Mouse (Mus musculus) thymus, postnatal 0 days (tissue): ENCODE data around the gene Syngr1. TPM values are rescaled to one million over a fixed set of nuclear protein-coding genes. Genes with fewer than 3 reads are reported as not detected.

Experiments used
- DNase-seq: peaks from one replicate; pipeline ENCODE4 v3.0.0-alpha.2; 2015; ENCODE audit warnings: low spot score
- polyA plus RNA-seq: library from polyadenylated mRNA; unstranded; fragments of >200 nt; fragmentation: Nextera tagmentation; extraction: Ambion mirVana; gene quantifications from 2 replicates; pipeline ENCODE4 v1.2.1, GENCODE M21; 2015

Gene Syngr1
- polyA plus RNA-seq, 1 experiment from 2014 or later = 74.1 TPM

DNA sequence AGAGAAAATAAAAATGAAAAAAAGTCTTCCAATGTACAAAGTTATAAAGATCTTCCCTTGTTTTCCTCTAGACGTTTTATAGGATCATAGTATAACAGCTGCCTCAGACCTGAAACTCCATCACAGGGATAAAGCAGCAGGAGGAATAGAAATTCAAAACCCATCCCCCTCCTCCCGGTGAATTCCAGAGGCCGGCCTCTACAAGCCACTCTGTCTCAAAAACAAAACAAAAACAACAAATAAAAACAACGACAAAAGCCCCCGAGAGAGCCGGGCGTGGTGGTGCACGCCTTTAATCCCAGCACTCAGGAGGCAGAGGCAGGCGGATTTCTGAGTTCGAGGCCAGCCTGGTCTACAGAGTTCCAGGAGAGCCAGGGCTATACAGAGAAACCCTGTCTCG lies 979 bp upstream of the Syngr1 start:
- no peak for DNase-seq

DNA sequence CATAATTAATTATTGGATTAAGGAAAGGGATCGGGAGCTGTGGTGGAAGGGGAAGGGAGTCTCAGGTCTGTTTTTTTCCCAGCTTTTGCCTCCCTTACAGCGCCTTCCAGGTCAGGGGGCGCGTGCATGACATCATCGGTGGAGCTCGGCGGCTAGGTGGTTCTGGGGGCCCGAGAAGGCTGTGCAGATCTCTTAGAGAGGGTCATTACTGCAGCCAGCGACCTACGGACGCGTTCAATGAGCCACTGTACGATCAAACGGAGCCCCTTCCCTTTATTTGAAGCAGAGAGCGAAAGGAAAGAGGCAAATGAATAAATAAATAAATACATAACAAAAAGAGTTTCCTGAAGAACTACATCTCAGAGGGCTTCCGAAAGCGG lies 403 bp upstream of the Syngr1 start:
- DNase-seq = peak; percentile 35

DNA sequence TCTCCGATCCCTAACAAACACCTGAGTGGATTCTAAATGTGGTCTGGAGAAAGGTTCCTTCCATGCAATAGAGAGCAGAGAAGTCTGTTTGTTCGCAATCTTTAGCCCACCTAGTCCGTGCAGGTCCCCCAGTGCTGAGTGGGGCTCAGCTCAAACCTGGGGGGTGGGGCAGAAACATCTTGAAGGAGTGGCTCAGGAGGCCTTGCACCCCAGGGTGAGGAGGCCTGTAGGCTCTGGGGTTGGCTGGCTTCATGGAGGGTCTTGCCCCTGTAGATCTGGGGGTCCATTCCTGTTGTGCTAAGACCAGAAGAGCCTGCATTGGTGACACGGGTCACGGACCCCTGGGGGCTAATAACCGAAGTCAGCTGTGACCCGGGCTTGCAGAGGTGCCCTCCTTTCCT lies 907 bp downstream of the Syngr1 start:
- no peak for DNase-seq

DNA sequence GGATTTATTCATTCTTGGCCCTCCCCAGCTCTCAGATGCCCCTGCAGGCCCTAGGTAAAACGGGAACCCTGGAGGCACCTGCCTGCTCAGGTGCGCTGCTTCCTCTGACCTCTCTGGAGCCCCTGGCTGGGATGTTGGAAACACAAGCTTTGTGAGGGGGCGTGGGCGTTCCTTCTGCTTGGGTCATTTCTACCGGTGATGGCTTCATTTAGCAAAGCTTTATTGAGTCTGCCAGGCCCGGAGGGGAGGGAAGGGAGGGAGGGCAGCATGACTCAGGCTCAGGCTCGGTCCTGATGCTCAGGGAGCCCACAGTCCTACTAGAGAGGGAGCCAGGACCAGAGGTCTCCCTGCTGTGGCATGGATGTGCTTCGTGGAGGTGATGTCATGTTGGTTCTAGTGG lies 1.5 kb downstream of the Syngr1 start:
- DNase-seq = no peak

DNA sequence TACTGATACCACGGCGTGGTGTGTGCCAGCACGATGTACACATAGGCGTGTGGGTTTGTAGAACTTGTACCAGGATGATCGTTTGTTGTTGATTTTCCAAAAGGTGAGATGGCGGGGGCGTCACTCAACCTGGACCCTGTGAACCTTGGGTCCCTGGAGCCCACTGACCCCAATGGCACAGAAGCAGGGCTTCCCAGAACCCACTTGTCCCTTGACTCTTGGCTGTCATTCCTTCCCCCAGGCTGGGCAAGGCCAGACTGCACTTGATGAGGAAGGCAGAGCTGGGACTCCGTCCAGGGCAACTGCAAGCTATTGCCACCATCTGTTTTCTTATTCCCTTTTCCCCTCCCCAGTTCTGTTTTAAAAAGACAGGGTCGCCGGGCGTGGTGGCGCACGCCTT lies 3.1 kb downstream of the Syngr1 start:
- DNase-seq = no peak

- no peak for DNase-seq
These were observed 4.5 kb downstream of the Syngr1 start for GRCm38 (mm10) chr15:80095596-80095995.

- no peak for DNase-seq
These were observed 5.3 kb downstream of the Syngr1 start for GRCm38 (mm10) chr15:80096406-80096805.

GRCm38 (mm10) chr15:80096946-80097881 lies 6.1 kb downstream of the Syngr1 start:
- DNase-seq = peak; percentile 80

DNA sequence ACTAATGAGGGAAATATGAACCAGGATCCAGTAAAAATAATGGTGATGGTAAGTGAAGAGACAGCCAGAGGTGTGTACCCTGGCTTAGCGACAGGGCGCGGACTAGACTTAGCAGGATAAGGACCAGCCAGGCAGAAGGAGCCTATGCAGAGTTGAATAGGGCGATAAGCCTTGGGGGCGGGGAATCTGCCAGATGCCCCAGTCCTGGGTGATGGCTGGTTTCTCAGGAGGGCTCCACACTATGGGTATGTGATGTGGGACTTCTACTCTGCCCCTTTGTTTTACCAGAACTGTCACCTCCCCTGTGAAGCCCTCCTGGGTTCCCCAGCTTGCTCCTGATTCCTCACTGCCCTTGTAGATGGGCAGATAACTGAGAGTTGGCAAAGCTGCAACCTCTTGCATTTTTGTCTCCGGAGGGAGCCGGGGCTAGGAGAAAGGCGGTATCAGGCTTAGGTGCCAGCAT lies 6.9 kb downstream of the Syngr1 start:
- no peak for DNase-seq

- no peak for DNase-seq
These were observed 7.7 kb downstream of the Syngr1 start for GRCm38 (mm10) chr15:80098809-80099208.

DNA sequence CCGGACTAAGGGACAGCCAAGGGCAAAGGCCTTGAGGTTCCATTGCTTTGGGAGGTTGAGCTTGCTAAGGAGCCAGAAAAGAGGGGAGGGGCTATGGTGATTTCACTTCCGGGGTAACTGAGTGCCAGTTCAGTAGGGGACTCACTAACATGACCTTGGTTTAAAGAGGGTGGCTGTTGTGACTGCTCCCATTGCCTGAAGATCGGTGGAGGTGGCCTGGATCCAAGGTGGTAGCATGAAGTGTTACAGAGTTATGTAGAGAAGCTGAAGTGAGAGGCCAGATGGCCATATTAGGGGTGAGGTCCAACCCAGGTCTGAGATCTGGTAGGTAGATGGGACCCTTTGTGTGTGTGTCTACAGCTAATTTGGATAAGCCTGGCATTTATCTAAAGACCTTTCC lies 8.3 kb downstream of the Syngr1 start:
- no peak for DNase-seq

DNA sequence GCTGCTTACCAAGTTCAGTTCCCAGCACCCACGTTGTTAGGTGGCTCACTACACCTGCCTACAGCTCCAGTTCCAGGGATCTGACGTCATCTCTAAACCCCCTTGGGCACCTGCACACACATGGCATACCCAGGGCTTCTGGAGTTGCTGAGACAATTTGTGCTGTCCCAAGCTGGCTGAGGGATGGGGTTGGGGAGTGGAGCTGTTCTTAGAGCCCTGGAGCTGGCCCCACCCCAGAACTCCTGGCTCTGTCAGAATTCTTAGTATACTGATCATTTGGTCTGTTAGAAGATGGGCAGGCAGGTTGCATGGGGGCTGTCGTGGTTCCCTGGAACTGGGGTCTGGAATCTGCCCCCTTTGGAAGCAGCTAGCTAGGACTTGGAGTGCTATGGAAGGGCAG lies 9.1 kb downstream of the Syngr1 start:
- no peak for DNase-seq

GRCm38 (mm10) chr15:80100871-80101270 lies 9.7 kb downstream of the Syngr1 start:
- DNase-seq = no peak

DNA sequence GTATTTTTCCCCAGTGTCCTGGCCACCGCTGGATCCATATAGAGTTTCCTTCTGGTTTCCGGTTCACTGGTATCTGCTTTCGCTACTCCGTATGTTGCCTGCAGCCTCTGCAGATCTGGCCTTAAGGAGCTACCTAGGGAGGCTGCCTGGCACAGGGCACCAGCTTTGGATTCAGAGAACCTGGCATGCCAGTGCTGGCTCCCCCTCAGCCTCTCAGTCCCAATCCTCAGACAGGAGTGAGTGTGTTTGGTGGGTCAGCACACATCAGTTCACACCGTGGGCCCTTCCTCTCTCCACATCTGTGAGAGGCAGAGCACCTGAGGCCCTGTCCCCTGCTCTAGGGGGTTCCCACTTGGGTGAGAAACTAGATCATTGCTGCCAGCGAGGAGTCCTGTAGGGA lies 10.4 kb downstream of the Syngr1 start:
- no peak for DNase-seq

GRCm38 (mm10) chr15:80102495-80102894 lies 11.4 kb downstream of the Syngr1 start:
- no peak for DNase-seq

GRCm38 (mm10) chr15:80105490-80106410 lies 14.6 kb downstream of the Syngr1 start:
- no peak for DNase-seq

DNA sequence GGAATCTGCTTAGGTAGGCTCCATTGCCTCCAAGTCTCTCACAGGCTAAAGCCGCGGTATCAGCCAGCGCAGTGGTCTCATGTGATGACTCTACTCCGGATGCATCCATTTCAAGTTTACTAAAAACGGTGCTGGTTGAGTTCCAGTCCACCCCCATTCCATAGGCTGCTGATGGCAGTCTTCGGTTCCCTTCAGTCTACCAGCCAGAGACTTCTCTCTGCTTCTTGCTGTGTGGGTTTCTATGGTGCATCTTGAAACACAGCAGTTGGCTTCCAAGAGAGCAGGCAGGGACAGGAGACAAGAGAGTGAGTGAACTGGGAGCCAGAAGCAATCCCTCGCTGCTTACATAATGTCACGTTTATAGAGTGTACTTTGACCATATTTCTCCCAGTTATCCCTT lies 16.0 kb downstream of the Syngr1 start:
- DNase-seq = no peak

- no peak for DNase-seq
These were observed 16.4 kb downstream of the Syngr1 start for GRCm38 (mm10) chr15:80107575-80107974.

DNA sequence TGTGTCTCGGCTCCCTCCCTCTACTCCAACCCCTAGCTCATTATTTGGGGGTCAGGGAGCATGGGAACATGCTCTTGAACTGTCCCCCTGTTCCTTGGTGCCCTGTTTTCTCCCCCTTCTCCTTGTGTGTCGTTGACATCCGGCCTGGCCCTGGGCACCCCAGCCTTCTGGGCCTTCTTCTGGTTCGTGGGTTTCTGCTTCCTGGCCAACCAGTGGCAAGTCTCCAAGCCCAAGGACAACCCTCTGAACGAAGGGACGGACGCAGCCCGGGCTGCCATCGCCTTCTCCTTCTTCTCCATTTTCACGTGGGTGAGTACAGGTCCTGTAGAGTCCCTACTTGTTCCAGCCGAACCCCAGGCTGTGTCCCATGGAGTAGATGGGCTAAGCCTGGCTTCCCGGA lies 20.3 kb downstream of the Syngr1 start:
- DNase-seq = no peak

DNA sequence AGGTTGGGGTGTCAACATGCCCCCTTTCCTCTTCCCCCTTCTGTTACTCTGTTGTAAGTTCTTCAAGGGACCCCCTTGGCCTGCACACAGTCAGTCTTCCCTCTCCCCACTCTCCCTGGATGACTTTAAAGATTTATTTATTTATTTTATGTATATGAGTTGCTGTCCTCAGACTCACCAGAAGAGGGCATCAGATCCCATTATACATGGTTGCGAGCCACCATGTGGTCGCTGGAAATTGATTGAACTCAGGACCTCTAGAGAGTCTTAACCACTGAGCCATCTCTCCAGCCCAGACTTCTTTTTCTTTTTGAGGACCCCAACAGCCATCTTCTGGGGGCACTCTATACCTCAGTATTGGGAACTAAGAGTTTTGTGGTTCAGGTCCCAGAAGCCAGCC lies 21.4 kb downstream of the Syngr1 start:
- DNase-seq = peak; percentile 36

- DNase-seq = no peak
These were observed 23.3 kb downstream of the Syngr1 start for GRCm38 (mm10) chr15:80114414-80114813.

DNA sequence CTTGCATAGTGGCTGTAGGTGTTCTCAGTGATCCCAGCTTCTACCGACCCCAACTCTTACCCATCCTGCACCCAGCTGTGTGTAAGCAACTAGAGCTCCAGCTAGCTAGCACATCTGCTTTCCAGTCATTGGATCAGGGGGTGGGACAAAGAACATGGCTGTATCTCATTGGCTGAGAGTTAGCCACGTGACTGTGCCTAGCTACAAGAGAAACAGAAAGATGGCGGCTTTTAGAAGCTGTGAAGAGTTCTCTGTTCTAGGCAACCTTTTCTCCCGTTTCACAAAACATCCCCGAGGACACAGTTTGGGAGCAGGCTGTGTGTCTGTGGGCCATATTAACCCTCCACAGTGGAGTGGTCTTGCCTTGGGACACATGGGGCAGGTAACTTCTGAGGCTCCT lies 24.1 kb downstream of the Syngr1 start:
- no peak for DNase-seq
